Mouse (Mus musculus) ES-Bruce4 (cell line): ENCODE data around the gene Ntrk1. TPM values are rescaled to one million over a fixed set of nuclear protein-coding genes. Genes with fewer than 3 reads are reported as not detected.
A peak's percentile ranks its signal among the peaks of the same experiment; 100 is the strongest.

Source experiments
- H3K27ac ChIP-seq: 2 replicates; pipeline ENCODE4 v1.5.1; 2012; ENCODE audit warnings: low read length, inconsistent platforms; ENCODE audit not compliant: insufficient read depth
- H3K27me3 ChIP-seq: 2 replicates; pipeline ENCODE4 v1.6.1; 2012; ENCODE audit warnings: mild to moderate bottlenecking, low read length, inconsistent platforms; ENCODE audit not compliant: control insufficient read depth, poor library complexity, insufficient read depth, severe bottlenecking
- H3K36me3 ChIP-seq: 2 replicates; pipeline ENCODE4 v1.6.1; 2012; ENCODE audit warnings: inconsistent platforms, mild to moderate bottlenecking, low read length, moderate library complexity; ENCODE audit not compliant: control insufficient read depth, poor library complexity, insufficient read depth, severe bottlenecking
- H3K4me1 ChIP-seq: one replicate; pipeline ENCODE4 v1.8.1; 2011; ENCODE audit warnings: low read length; ENCODE audit not compliant: control insufficient read depth, insufficient read depth
- H3K4me3 ChIP-seq: 2 replicates; pipeline ENCODE4 v1.5.1; 2011; ENCODE audit warnings: low read depth, mild to moderate bottlenecking, low read length
- H3K9ac ChIP-seq: 2 replicates; pipeline ENCODE4 v1.6.1; 2012; ENCODE audit warnings: low read depth, mild to moderate bottlenecking, inconsistent platforms; ENCODE audit not compliant: poor library complexity, severe bottlenecking
- H3K9me3 ChIP-seq: replicated peaks from 2 replicates; pipeline ENCODE4 v1.6.1; 2012; ENCODE audit warnings: mild to moderate bottlenecking, low read length, inconsistent platforms; ENCODE audit not compliant: control insufficient read depth, poor library complexity, insufficient read depth, severe bottlenecking
- CTCF ChIP-seq: IDR thresholded peaks from one replicate; pipeline ENCODE4 v1.8.1; 2011; ENCODE audit warnings: low read depth, low read length
- EP300 ChIP-seq: IDR thresholded peaks from 2 replicates; pipeline ENCODE4 v1.6.1; 2011; ENCODE audit warnings: low read depth, low read length; ENCODE audit not compliant: insufficient read depth
- POLR2A ChIP-seq: IDR thresholded peaks from one replicate; pipeline ENCODE4 v1.8.1; 2011; ENCODE audit warnings: low read length; ENCODE audit not compliant: insufficient read depth
- polyA plus RNA-seq: library from polyadenylated mRNA; stranded (reverse); fragments of >200 nt; gene quantifications from 2 replicates; pipeline ENCODE4 v1.2.4, GENCODE M21; 2011; ENCODE audit warnings: low read depth; ENCODE audit not compliant: missing spikeins, insufficient read depth, insufficient read length

The Ntrk1 gene
- polyA plus RNA-seq, 1 experiment: 0.46 TPM

DNA sequence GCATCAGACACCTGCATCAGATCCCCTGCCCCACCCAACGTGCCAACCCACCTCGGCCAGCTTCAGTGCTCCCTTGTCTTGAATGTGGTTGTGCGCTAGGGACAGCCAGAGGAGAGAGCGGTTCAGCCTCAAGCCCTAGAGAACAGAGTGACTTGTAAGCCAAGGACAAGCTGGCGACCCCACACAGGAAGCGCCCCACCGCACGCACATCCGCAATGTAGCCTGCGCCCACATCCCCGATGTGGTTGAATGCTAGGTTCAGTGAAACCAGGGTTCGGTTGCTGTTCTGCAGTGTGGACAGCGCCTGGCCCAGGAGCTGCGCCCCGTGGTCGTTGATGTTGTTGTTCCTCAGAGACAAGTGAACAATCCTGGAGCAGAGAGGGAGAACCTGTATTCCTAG lies 52.2 kb downstream of the Ntrk1 start:
- Histone ChIP-seq H3K36me3 (no peaks in the 10 kb centered on the region), H3K9ac (no peak overlapping the region), H3K4me3 (peak overlapping the region; percentile 25; the same call in 1 of the 2 replicates), H3K9me3 (no peaks in the 10 kb centered on the region), H3K27me3 (no peaks in the 10 kb centered on the region), H3K27ac (no peak overlapping the region), H3K4me1 (no peaks in the 10 kb centered on the region)
- TF ChIP-seq EP300 (no peak), POLR2A (no peak), CTCF (no peak)

DNA sequence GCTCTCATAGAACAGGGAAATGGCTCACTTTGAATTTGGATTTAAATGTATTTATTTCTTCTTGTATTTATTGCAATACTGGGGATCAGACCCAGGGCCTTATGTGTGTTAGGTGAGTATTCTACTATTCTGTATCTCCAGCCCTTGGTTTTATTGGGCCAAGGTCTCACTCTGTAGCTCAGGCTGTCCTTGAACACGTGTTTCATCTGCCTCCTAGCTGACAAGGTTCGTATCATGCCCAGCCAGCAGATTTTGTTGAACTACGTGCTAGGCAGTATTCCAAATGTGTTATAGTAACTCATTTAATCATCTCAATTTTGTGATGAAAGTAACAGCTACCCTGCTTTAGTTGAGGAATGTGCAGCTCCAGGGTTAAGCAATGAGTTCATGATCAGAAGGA lies 52.9 kb downstream of the Ntrk1 start:
- H3K4me1 ChIP-seq: no peaks in the 10 kb centered on the region
- no peak overlapping the region for H3K27ac ChIP-seq
- H3K4me3 ChIP-seq: no peak overlapping the region
- no peaks in the 10 kb centered on the region for H3K27me3 ChIP-seq
- TF ChIP-seq CTCF (no peak), POLR2A (no peak), EP300 (no peak)
- no peaks in the 10 kb centered on the region for H3K36me3 ChIP-seq
- H3K9me3 ChIP-seq: no peaks in the 10 kb centered on the region
- H3K9ac ChIP-seq: no peak overlapping the region

DNA sequence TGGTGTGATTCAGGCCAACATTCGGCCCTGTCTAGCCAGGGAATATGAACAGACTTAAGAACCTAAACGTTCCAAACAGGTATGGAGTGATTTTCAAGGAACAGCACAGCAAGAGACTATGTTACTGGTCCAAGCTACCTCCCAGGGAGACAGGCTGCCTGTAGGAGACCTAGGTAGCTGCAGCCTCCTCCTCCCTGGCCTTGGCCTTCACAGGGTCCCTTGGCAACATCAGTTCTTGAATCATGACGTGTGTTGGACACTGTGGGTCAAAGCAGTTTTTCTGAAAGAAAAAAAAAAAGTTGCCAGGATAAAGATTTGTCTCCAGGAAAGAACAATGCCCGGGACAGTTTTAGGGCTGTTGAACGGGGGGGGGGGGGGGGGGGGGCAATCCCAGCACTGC lies 56.1 kb downstream of the Ntrk1 start:
- no peaks in the 10 kb centered on the region for H3K4me1 ChIP-seq
- H3K36me3 ChIP-seq: no peaks in the 10 kb centered on the region
- TF ChIP-seq EP300: no peak
- no peak for TF ChIP-seq POLR2A
- no peak for TF ChIP-seq CTCF
- no peak overlapping the region for H3K9ac ChIP-seq
- H3K9me3 ChIP-seq: no peaks in the 10 kb centered on the region
- no peak overlapping the region for H3K4me3 ChIP-seq
- no peak overlapping the region for H3K27ac ChIP-seq
- H3K27me3 ChIP-seq: no peaks in the 10 kb centered on the region

DNA sequence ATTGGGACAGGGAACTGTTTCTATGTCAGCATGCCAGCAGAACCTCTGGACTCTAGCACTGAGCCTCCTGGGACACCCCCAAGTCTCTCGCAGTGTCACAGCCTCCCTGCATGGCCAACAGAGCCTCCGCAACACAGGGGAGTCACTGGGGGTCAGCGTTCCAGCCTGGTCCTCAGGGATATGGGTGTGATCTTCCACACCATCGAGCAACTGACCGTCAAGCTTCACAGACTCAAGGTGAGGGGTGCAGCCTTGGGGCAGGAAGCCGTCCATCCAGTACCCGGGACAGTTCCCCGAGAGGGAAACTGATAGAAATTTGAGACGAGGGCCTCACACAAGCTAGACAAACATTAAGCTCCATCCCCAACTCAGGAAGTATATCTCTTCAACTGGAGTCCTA lies 59.6 kb downstream of the Ntrk1 start:
- TF ChIP-seq POLR2A (no peak), CTCF (no peak), EP300 (no peak)
- H3K9ac ChIP-seq: no peak overlapping the region
- H3K27ac ChIP-seq: no peak overlapping the region
- no peaks in the 10 kb centered on the region for H3K36me3 ChIP-seq
- no peak overlapping the region for H3K4me3 ChIP-seq
- no peaks in the 10 kb centered on the region for H3K4me1 ChIP-seq
- no peaks in the 10 kb centered on the region for H3K9me3 ChIP-seq
- H3K27me3 ChIP-seq: no peaks in the 10 kb centered on the region

DNA sequence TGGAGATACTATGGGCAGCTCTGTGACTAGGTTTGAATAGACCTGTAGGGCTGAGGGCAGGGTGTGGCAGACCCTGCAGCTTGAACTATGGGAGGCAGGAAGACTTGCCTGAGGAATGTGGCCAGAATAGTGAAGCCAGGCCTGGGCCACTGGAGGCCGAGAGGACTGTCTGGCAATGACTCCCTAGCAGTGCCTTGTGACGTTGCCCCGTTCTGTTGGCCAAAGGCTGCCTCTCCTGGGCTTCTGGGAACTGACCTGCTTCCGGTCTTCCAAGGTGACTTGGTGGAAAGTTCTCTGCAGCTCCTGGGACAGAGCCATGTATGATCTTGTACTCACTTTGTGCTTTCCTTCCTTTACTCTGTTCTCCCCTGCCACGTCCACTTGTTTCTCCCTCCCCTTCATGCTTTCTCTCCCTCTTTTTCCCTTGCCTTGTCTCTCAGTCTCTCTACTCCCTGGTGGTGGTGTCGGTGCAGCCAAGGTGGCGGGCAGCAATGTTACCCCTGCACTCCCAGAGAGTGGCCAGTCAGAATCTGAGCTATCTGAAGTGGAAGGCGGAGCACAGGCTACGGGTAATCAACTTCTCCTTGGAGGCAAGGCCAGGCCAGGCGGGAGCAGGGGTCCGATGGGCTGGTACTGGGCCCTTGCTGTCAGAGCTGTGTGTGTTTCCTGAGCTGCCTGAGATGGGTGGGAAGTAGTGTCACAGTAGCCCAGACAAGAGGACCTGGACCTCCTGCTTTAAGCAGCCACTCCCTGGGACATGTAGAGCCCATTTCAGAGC lies 60.8 kb downstream of the Ntrk1 start:
- H3K4me3 ChIP-seq: no peak overlapping the region
- no peak overlapping the region for H3K9ac ChIP-seq
- H3K27ac ChIP-seq: no peak overlapping the region
- H3K9me3 ChIP-seq: no peaks in the 10 kb centered on the region
- TF ChIP-seq EP300 (no peak), CTCF (no peak), POLR2A (no peak)
- no peaks in the 10 kb centered on the region for H3K36me3 ChIP-seq
- H3K27me3 ChIP-seq: no peaks in the 10 kb centered on the region
- no peaks in the 10 kb centered on the region for H3K4me1 ChIP-seq

DNA sequence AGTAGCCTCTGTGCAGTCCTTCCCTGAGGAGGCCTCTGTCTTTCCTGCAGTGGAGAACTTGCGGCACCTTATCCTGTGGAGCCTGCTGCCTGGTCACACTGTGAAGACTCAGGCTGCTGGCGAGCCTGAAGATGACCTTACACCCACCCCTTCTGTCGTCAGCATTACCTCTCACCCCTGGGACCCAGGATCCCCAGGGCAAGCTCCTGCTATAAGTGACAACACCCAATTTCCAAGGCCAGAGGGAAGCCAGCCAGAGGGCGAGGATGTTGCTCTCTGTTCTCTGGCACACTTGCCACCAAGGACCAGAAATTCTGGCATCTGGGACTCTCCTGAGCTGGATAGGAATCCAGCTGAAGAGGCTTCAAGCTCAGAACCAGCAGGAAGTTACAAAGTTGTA lies 61.9 kb downstream of the Ntrk1 start:
- Histone ChIP-seq H3K27ac (no peak overlapping the region), H3K9ac (no peak overlapping the region), H3K4me1 (no peaks in the 10 kb centered on the region), H3K36me3 (no peaks in the 10 kb centered on the region), H3K27me3 (no peaks in the 10 kb centered on the region), H3K9me3 (no peaks in the 10 kb centered on the region), H3K4me3 (no peak overlapping the region)
- TF ChIP-seq CTCF (no peak), POLR2A (no peak), EP300 (no peak)
